Mouse (Mus musculus) gastrocnemius, postnatal 4 days (tissue): ENCODE results near the gene Acadl. TPM values are rescaled to one million over a fixed set of nuclear protein-coding genes. Genes with fewer than 3 reads are reported as not detected.

Source experiments
- DNase-seq, 2 experiments: peaks; one replicate each; pipeline ENCODE4 v3.0.0; 2021 to 2022; ENCODE audit warnings: low spot score in 2 of 2, mixed read lengths in 2 of 2
- total RNA-seq, 2 experiments: library from RNA; stranded (reverse); gene quantifications; 2 replicates each; pipeline ENCODE4 v1.2.3; 2021

Gene Acadl
- total RNA-seq, 2 experiments from 2014 or later, result 436 to 457 TPM

GRCm38 (mm10) chr1:66792838-66793466, 70.1 kb downstream of the Acadl start:
- no peak for DNase-seq

DNA sequence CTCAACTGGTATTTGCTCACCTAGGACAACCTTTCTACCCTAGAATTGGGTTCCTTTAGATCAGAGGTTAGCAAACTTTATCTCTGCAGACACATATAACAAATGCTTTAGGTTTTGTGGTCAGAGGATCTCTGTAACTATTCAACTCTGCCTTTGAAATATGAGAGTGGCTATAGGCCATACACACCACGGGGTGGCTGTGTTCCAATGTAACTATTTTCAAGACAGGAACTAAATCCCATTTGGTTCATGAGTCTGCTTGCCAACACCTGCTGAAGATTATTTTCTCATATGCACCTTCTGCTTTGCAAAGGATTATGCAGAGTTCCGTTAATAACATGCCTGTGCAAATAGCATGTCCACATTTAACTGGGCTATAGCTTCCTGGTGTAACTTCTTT, 80.8 kb downstream of the Acadl start:
- no peak for DNase-seq

DNA sequence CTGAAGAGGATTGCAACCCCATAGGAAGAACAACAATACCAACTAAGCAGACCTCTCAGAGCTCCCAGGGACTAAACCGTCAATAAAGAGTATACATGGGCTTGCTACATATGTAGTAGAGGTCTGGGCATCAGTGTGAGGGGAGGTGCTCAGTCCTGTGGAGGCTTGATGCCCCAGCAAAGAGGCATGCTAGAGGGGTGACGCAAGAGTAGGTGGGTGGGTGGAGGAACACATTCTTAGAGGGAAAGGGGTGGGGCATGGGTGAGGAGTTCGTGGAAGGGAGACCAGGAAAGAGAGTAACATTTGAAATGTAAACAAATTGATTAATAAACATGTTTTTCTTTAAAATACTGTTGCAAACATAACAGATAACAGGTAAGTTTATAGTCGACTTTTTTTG, 82.0 kb downstream of the Acadl start:
- no peak for DNase-seq

Other genes with a start within 250 kb of the Acadl start
- 10 to 100 TPM; 14.5 to 16.1 TPM for gene Rpe, start 162.4 kb downstream of the Acadl start, total RNA-seq
- gene Kansl1l, start 45.7 kb downstream of the Acadl start, total RNA-seq, result 10 to 100 TPM; 21.1 to 25.2 TPM
- gene Myl1, start 82.1 kb upstream of the Acadl start, total RNA-seq, result over 10,000 TPM; 17,678 to 18,583 TPM
- 10 to 100 TPM; 38.3 to 39.5 TPM for gene Lancl1, start 175.6 kb upstream of the Acadl start, total RNA-seq